Mouse (Mus musculus) lung, postnatal 0 days (tissue): ENCODE data around the gene Klc1.

Experiments
- CTCF ChIP-seq: IDR thresholded peaks from 2 replicates; pipeline ENCODE4 v1.5.1; 2016; ENCODE audit warnings: antibody characterized with exemption, mild to moderate bottlenecking
- EP300 ChIP-seq: IDR thresholded peaks from 2 replicates; pipeline ENCODE4 v1.6.1; 2016; ENCODE audit warnings: antibody characterized with exemption, mild to moderate bottlenecking, control low read depth

DNA sequence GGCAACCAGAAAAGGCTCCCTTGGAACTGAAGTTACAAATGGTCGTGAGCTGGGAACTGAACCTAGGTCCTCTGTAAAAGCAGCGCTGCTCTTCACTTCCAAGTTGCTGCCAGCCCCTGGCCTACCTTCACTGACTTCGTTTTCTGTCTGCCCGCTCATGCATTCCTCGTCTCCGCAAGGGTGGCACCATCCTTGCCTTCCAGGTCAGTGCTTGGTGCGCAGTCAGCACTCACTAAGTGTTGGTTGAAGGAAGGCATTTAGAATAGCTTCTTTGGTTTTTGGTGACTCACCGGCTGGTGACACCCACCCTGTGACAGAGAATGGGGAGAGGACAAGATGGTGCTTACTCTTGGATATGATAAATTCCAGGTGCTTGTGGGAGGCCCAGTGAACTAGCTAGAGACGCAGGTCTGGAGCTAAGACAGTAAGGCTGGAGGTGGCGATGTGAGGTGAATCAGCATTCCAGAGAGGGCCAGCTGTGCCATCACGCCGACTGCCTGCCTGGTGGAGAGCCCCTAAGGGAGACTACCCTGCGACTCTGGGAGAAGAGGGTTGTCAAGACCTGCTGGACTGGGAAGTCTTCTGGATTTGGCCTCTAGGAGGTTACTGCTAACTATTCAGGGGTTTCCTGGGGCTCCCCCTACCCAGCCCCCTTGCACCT lies 4.1 kb downstream of the Klc1 start:
- TF ChIP-seq EP300 = no peak
- no peak for TF ChIP-seq CTCF
